Mouse (Mus musculus) retina, embryonic 14.5 days (tissue): ENCODE results near the gene Ndufb7.

Experiments
- DNase-seq: peaks from one replicate; pipeline ENCODE4 v3.0.0-alpha.2; 2015; ENCODE audit warnings: low spot score

The Ndufb7 gene

DNA sequence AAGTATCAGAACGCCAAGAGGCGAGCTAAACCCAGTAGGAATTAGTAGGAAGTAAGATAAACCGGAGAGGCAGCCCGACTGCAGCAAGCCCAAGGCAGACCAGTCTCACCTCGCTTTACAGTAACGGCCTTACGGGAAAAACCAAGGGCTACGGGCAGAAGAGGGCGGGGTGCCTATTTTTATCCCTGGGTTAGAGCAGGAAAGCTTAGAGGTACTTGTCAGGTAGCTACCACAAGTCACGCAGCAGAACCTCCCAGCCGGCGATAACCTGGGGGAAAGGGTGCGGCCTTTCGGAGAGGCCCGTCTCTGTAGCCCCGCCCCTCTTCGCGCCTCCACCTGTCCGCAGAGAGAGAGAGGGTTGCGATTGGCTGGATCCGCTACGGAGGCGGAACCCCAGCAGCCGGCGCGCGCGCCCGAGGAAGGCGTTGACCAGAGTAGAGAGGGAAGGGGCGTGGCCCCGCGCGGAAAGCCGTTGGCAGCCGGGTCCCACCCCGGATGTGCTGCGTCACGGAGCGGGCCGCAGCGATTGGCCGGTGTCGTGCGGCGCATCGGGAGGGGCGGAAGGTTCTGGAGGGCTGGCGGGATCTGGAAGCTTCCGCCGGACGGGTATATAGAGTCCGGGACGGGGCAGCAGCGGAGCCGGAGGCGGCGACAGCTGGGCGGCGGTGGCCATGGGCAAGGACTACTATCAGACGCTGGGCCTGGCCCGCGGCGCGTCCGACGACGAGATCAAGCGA, 41.4 kb downstream of the Ndufb7 start, which contains the start of the genes Tecr and Dnajb1:
Gene Tecr (minus strand): TSS at position 311 of the 737 bp plus-strand sequence.
Gene Dnajb1 (plus strand): TSS at position 533 of the 737 bp plus-strand sequence.
- DNase-seq = peak; percentile 99

DNA sequence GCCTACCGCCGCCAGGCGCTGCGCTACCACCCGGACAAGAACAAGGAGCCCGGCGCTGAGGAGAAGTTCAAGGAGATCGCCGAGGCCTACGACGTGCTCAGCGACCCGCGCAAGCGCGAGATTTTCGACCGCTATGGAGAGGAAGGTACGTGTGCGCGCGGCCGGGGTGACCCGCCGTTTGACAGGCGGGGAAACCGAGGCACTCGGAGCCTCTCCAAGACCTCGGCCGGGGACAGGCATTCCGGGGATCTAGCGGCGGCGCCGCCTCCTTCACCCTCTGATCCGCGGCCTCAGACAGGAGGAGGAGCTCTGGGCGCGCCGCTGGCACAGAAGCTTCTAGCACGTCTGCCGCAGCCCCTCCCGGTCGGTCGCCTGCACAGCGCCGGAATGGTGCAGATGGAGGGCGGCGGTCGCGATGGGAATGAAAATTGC, 41.9 kb downstream of the Ndufb7 start:
- DNase-seq = peak; percentile 79

DNA sequence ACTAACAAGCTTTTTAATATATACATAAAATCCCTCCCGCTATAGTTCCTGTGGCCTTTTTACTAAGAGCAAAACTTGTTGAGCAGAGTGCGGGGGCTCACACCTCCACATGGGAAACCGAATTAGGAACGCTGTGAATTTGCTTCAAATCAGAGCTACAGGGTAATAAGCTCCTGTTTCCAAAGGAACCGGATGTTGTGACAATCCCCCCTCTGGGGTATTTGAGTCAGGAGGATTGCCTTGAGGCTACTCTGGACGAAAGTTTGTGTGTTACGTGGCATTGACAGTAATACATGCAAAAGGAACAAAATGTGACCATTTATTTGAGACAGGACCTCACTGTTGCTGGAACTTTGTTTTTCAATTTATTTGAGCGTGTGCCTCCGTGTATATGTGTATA, 42.6 kb downstream of the Ndufb7 start:
- DNase-seq = no peak

DNA sequence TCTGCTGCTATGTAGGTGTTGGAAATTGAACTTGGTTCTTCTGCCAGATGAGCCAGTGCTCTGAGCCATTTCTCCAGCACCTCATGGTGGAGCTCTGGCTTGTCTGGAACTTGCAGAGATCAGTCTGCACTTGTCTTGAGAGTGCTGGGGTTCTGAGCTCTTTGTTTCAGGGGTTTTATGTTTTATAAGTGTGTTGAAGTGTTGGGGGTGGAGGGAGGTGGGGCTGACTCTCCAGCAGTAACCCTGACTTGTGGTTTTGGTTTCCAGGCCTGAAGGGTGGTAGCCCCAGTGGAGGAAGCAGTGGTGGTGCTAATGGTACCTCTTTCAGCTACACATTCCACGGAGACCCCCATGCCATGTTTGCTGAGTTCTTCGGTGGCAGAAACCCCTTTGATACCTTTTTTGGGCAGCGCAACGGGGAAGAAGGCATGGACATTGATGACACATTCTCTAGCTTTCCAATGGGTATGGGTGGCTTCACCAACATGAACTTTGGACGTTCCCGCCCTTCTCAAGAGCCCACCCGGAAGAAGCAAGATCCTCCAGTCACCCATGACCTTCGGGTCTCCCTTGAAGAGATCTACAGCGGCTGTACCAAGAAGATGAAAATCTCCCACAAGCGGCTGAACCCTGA, 43.2 kb downstream of the Ndufb7 start:
- DNase-seq = no peak

DNA sequence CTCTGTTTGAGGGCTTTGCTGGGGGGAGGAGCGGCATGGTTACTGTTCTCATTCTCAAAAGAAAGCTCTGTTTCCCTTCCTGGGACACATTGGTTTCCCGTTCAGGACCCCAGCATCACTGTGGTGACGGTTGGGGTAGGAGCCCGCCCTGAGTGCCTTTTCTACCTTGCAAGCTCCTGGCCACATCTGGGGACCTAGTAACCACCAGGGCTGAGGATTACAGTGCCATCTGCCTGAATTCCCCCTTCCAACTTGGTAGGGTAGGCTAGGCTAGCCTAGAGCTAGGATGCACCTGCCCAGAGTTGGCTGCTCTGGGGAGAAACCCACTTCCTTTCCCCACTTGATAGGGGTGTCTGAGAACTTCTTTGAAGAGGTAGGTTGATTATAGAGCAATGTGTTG, 45.5 kb downstream of the Ndufb7 start:
- DNase-seq = no peak

DNA sequence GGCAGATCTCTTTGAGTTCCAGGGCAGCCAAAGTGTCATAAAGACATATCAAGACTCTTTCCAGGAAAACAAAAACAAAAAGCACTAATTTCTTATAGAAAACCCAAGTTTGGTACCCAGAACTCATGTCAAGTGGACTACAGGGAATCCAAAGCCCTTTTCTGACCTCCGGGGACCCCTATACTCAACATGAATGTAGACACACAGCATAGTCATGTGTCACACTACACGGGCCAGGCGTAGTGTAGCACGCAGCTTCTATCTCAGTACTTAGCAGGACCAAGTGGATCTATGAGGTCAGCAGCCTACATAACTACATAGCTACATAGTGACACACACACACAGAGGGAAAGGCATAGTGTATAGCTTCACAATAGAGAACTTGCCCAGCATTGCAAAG, 47.2 kb downstream of the Ndufb7 start:
- no peak for DNase-seq

DNA sequence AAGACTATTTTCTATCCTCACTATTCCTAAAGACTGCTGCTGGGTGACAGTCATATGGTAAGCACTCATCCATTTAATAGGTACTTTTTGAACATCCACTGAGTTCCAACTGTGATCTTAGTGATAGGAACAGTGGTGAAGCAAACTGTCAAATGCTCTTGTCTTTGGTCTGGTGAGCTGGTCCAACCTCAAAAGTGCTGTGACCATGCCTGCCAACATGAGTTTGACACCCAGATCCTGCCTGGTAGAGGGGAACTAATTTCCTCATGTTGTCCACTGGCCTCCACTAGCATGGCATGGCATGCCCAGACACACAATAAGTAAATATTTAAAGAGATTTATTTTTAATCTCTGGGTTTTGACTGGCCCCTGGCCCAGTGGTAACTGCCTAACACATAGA, 50.2 kb downstream of the Ndufb7 start:
- DNase-seq = no peak

DNA sequence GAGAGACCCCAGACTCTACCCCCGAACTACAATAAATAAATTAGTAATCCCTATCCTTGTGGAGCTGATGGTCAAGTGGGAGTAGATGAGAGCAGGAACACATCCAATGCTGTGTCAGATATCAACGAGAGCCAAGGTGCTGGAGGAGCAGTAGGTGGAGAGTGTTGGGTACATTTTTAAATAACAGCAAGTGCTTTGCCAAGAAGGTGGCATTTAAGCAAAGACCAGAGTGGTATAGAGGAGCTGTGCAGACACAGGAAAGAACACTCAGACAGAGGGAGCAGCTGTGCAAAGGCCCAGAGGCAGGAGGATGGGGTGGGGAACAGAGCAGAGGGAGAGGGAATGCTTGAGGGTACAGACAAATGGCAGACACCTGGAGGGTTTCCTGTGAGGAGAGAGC, 50.6 kb downstream of the Ndufb7 start:
- no peak for DNase-seq

DNA sequence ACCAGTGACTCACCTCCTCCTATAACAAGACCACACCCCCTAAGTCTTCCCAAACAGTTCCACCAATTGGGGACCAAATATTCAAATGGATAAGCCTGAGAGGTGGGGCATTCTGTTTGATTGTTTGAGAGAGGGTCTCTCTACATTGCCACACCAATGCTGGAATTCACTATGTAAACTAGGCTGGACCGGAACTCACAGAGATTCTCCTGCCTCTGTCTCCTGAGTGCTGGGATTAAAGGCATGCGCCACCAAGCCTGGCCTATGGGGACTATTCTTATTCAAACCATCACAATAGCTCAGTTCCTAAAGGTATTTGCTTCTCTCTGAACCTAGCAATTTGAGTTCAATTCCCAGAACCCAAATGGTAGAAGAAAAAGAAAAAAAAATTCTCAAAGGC, 52.1 kb downstream of the Ndufb7 start:
- DNase-seq = no peak

DNA sequence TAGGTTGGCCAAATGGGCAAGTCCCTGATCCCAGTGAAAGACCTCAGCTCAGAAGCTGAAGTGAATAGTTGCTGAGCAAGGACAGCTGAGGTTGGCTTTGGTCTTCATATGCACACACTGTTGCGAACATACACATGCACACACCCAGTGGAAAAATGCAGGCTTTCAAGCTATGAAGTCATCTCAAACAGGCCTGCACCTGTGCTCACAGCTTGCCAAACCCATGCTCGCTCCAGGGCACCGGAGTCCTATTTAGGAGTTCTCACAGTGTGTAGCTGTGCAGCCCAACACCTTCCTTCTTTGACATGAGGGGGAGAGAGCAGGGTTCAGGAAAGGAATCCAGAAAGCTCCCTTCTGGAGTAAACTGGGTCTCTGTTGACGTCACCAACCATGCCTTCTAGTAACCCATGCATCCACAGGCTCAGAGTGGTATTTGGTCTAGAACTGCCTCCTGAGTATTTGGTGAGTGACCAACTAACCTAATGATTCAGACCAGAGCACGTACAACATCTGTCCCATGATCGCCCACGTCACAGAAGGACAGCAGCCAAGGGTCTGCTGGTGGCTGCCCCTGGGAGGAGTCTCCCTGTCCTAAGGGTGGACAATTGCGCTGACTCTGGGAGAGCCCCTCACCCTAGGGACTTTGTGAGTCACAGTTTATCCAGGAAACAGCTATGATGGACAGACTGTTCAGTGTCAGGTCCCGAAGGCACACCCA, 53.3 kb downstream of the Ndufb7 start:
- DNase-seq = no peak
